Mouse (Mus musculus): ENCODE measurements around the gene Rhof.

Gene Rhof

DNA sequence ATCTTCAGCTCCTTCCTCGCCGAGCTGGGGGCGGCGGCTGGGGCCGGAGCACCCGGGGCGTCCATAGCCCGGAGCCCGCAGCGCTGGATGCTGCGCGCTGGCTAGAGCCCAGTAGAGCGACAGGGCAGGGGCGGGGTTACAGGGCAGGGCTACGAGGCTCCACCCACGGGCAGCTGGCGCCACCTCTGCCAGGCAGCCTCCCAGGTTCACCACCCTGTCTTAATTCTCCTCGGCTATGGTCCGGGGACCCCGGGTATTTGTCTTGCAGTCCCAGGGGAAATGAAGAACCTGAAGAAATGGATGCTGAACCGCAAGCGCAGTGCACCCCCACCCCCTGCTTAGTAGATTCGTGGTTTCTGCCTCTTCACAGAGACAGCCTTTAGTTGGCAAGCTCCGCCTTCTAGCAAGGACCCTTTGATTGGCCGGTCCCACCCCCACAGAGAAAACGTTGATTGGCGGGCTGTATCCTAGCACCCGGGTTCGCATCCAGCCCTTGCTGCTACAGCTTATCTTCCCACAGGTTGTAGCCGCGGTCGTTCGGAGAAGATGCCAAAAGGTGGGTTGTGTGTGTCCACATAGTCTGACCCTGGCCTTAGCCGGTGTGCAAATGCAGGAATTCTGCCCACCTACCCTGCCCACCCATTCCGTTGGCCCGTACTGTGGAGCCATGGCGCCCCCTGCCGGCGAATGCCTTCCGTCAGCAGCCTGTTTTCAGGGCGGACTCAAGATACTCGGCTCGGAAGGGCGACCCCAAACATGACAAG lies at the start of gene Rhof:
Gene Rhof (minus strand): TSS at position 385 of the 764 bp plus-strand sequence.
- peak; percentile 84 for DNase-seq (ENCODE audit: low spot score)

DNA sequence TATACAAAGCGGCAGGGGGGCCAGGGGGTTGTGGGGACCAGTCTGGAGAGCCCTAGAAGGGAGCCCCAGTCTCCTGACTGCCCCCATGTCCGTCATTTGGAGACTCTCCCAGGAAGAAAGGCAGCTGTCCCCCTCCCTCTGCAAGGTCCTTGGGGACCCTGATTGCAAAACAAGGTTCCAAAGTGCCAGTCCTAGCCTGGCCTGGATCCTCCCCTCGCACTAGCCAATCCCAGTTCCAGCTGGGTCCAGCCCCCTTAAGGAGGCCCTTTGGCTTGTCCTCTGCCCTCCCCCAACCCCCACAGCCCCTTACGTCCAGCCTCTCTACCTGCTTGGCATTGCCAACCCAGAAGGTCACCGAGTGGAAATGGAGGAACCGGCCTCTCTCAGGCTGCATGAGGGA lies 49.0 kb upstream of the Rhof start:
- DNase-seq (ENCODE audit: low spot score): no peak

DNA sequence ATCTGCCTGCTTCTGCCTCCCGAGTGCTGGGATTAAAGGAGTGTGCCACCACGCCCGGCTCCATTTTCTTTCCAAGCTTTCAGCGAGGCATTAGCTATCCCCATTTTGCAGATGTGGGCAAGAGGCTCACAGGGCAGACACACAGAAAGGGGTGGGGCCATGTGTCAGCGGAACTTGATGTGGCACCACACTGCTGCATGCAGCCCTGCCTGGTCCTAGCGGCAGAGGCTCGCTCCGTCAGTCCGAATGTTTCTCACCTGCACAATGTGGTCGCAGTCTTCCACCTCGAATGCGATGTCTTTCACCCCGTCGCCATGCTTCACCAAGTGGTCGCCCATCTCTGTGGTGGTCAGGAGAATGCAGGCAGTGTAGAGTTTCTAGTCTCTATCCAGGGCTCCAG lies 47.9 kb upstream of the Rhof start:
- no peak for DNase-seq (ENCODE audit: low spot score)

DNA sequence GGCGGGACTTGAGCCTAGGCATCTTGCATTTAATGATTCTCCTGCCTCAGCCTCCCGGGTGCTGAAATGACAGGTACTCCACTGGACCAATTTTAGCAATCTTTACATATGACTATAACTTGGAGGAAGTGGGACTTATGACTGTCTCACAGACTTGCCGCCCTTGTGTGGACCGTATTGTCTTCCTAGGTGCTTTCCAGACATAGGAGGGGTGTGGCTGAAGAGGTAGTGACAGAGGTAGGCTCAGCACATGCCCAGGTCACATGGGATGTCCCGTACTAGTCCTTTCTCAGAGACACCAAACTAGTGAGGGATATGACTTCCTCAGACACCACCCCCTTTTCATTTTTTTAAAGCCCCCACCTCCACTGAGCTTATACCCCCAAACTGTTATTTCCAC lies 46.3 kb upstream of the Rhof start:
- DNase-seq (ENCODE audit: low spot score): no peak

DNA sequence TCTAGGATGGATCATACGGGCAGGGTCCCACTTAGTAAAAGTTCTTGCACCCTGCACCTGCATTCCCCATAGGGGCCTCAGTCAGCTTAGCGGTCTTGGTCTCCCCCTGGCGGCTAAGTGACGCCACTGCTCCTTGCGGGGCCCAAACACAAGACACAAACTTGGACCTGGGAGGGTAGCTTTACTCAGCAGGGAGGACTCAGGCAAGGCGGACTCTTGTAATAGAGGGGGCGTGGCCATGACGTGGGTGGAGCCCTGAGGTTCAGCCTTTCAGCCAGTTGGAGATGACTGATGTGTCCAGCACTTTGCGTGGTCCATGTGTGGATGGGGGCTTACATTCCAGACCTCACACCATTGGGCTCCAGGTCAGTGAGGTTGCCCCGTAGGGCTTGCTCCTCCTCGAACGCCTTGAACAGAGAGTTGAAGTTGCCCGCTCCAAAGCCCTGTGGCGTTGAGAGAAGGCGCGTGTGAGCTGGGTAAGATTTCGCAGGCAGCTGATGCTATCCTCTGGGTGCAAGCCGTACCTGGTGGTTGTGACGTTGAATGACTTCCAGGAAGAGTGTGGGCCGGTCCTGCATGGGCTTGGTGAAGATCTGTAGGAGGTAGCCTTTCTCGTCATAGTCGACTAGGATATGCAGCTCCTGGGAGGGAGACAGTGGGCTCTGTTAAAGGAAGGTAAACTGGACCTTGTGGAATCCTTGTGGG lies 39.3 kb upstream of the Rhof start:
- peak; percentile 88 for DNase-seq (ENCODE audit: low spot score)

DNA sequence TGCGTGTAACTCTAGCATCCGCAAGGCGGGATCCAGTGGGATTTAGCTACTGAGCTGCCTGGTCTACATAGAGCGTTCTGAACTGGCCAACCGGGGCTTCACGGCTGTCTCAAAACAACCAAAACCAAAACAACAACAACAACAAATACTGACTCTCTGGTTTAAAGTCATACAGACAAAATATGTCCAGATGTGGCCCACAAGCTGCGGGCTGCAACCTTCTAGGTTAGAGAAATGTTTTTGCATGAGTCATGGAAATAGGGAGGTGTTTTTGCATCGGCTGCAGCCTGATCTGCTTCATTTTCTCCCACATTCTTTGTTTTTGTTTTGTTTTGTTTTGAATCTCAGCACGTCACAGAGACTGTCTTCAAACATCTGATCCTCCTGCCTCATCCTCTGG lies 37.9 kb upstream of the Rhof start:
- no peak for DNase-seq (ENCODE audit: low spot score)

DNA sequence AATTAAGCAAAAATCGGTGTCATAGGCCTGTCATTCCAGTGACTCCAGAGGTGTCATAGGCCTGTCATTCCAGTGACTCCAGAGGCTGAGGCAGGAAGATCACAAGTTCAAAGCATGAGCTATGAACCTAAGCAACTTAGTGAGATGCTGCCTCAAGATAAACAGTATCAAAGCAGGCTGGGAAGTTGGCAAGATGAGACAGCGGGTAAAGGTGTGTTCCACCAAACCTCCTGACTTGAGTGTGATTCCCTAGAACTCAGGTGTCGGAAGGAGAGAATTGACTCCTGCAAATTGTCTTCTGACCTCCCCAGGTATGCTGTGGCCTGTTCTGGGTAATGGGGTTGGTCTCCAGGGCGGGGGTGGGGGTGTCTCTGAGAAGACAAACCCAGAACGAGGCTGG lies 36.8 kb upstream of the Rhof start, which contains the start of gene Psmd9:
Gene Psmd9 (plus strand): TSS at position 130 of the 400 bp plus-strand sequence.
- DNase-seq (ENCODE audit: low spot score): no peak

DNA sequence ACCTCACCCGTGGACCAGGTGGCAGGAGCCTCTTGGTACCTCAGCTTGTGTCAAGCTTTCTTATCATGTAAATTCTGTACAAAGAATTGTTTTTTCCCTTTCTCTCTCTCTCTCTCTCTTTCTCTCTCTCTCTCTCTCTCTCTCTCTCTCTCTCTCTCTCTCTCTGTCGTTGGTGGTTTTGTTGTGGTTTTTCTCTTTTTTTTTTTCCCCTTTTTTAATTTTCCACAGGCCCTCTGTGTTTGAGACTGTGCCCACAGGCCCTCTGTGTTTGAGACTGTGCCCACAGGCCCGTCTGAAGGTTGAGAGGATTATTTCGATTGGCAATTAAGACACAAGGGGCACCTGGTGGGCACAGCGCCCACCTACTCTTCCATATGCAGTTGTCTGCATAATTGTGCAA lies 35.1 kb upstream of the Rhof start:
- DNase-seq (ENCODE audit: low spot score): no peak

DNA sequence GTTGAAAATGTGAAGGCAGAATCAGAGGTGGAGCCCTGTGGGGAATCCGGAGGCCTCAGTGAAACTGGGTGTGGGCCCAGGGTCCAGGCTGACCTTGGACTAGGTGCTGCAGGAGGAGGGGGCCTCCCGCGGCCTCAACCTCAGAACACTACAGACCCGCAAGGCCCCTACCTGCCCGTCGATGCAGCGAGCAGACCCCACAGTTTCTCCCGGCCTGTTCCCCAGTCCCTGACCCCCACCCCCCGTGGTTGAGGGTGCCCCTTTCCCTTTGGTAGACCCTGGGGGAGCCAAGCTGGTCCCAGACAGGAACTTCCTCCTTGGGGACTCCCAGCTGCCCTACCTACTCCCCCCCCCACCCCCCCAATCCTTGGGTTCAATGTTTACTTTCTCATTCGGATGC lies 33.9 kb upstream of the Rhof start:
- no peak for DNase-seq (ENCODE audit: low spot score)

DNA sequence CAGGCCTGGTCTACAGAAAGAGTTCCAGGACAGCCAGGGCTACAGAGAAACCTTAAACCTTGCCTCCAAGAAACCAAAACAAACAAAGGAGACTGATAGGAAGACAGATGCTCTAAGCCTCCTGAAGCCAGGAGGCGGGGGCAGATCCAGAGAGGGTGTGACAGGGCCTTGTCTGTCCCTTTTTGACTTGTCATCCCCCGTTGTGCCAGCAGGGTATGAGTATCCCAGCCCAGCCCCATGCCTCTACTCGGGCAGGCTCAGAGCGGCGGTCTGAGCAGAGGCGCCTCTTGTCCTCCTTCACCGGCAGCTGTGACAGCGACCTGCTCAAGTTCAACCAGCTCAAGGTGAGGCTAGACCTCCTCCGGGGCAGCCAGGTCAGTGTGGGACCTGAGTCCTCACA lies 30.4 kb upstream of the Rhof start:
- DNase-seq (ENCODE audit: low spot score): no peak

DNA sequence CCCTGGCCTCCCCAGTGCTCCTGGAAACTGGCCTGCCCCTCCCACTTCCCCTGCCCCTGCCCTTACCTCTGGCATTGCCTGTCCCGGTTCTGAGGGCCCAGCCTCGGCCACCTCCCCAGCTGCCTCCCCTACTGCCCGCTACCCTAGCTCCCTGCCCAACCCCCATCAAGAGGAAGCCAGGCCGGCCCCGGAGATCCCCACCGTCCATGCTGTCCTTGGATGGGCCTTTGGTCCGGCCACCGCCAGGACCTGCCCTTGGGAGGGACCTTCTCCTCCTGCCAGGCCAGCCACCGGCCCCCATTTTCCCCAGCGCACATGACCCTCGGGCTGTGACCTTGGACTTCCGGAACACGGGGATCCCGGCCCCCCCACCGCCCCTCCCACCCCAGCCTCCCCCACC lies 27.8 kb upstream of the Rhof start:
- DNase-seq (ENCODE audit: low spot score): no peak

DNA sequence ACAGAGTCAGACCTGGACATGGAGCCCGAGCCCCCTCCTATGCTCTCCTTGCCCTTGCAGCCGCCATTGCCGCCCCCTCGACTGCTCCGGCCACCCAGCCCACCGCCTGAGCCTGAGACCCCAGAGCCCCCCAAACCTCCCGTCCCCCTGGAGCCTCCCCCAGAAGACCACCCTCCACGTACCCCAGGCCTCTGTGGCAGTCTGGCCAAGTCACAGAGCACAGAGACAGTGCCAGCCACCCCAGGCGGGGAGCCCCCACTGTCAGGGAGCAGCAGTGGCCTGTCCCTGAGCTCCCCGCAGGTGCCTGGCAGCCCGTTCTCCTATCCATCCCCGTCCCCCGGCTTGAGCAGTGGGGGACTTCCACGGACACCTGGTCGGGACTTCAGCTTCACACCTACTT lies 27.4 kb upstream of the Rhof start:
- no peak for DNase-seq (ENCODE audit: low spot score)

DNA sequence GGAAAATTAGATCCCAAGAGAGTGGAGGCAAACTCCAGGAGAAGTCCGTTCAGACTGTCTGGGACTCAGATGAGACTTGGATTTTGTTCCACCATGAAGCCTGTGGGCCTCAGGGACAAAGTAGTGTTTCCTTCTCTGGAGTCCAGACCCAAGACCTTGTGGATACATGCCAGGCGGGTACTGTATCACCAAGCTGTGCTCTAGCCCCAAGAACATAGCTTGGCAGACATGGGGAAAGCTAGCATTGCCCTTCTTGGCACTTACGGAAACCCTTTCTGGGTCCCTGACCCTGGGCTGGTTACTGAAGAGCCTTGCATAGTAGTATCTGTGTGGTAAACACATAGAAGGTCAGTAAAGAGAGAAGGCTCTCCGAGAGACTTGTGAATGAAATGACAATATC lies 27.0 kb upstream of the Rhof start:
- no peak for DNase-seq (ENCODE audit: low spot score)

DNA sequence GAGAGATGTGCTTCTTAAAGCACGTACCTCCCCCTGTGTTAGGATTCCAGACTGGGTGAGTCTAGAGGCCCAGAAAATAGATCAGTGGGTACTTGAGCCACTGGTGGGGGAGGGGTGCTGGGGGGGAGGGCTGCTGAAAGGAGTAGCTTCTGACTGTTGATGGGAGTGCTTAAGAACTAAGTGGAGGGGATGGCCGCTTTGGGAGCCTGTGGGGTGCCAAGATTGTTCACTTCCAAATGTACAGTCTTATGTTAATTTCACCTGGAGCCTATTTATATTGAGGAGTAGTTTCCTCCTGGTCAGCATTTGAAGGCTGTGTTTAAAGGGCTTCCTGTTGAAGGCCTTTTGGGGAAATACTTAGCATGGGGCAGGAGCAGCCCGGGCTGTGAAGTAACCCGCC lies 25.5 kb upstream of the Rhof start:
- no peak for DNase-seq (ENCODE audit: low spot score)

DNA sequence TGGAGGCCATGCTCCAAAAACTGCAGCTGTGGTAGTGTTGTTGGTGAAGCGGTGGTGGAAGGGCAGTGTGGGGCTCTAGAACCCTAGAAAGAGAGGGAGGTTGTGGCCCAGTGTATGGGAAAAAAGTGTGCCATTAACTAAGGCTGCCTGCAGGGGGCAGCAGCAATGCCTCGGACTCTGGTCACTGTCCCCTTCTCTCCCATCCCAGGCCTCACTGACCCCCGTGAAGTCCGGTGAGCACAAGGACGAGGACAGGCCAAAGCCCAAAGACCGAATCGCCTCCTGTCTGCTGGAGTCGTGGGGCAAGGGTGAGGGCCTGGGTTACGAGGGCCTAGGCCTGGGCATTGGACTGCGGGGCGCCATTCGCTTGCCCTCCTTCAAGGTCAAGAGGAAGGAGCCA lies 24.3 kb upstream of the Rhof start:
- DNase-seq (ENCODE audit: low spot score): no peak

DNA sequence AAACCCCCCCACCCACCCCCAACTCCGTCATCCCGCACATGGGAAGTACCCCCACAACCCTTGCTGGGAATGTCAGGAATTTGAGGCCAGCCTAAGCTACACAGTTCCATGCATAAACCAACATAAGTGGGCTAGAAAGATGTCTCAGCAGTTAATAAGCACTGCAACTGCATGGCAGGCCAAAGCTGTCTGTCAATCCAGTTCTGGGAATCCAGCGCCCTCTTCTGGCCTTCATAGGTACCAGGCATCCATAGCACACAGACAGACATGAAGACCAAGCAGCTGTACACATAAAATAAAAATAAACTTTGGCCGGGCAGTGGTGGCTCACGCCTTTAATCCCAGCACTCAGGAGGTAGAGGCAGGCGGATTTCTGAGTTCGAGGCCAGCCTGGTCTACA lies 22.9 kb upstream of the Rhof start:
- peak; percentile 48 for DNase-seq (ENCODE audit: low spot score)

DNA sequence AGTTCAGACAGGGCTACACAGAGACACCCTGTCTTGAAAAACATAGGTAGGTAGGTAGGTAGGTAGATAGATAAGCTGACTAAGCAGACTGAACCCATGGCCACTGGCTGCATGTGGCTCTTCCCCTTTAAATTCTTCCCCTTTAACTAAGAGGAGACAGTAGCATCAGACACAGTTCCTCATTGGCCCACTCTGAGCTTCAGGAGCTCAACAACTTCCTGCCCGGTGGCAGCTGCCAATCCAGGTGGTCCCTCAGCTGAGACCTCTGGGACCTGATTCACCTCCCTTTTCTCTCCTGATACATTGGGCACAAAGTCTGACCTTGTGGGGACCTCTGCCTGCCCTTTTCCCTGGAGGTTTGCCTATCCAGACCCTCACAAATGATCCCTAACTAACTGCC lies 20.4 kb upstream of the Rhof start:
- no peak for DNase-seq (ENCODE audit: low spot score)

DNA sequence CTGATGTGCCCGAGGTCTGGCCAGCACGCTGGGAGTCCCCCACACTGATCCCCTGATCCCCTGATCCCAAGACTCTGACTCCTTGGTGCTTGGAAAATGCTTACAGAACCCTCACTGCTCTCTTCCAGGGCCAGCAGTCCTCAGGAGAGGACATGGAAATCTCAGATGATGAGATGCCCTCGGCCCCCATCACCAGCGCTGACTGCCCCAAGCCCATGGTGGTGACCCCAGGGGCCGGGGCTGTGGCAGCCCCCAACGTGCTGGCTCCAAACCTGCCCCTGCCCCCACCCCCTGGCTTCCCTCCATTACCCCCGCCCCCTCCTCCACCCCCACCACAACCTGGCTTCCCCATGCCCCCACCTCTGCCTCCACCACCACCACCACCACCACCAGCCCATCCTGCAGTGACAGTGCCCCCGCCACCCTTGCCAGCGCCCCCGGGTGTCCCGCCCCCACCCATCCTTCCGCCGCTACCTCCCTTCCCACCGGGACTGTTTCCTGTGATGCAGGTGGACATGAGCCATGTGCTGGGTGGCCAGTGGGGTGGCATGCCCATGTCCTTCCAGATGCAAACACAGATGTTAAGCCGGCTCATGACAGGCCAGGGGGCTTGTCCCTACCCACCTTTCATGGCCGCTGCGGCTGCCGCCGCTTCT lies 19.3 kb upstream of the Rhof start:
- no peak for DNase-seq (ENCODE audit: low spot score)

DNA sequence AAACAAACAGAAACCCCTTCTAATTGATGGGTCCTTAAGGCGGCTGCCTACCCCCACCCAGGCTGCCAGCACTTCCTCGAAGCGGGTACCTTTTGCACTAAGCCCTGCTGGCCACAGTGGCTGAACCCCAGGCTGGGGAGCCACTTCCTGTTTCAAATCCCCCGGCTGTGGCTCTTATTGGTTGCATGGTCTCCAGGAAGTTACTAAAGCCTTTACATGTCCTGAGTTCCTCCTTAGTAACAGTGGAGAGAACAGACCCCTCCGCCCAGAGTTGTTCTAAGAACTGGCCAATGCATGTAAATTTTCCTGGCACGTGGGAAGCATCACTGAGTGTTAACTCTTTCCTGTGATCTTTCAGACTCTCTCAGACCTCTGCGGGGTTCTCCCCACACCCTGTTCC lies 18.6 kb upstream of the Rhof start:
- DNase-seq (ENCODE audit: low spot score): no peak

DNA sequence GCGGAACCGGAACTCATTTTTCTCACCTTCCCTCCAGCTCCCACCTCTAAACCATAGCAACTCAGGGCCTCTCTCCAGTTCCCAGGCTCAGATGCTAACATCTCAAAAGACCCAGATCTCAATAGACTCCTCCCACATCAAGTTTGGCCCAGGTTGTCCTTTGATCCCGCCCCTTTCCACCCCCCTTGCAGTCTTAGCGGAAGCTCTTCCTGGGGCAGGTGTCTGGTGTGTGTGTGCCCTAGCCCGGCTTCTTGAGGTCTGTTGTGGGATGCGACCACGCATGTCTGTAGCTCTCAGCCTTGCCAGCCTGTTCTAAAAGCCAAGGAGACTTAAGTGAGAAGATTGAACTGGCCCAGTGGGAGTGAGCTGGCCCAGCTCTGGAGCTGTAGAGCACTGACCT lies 18.1 kb upstream of the Rhof start:
- no peak for DNase-seq (ENCODE audit: low spot score)

DNA sequence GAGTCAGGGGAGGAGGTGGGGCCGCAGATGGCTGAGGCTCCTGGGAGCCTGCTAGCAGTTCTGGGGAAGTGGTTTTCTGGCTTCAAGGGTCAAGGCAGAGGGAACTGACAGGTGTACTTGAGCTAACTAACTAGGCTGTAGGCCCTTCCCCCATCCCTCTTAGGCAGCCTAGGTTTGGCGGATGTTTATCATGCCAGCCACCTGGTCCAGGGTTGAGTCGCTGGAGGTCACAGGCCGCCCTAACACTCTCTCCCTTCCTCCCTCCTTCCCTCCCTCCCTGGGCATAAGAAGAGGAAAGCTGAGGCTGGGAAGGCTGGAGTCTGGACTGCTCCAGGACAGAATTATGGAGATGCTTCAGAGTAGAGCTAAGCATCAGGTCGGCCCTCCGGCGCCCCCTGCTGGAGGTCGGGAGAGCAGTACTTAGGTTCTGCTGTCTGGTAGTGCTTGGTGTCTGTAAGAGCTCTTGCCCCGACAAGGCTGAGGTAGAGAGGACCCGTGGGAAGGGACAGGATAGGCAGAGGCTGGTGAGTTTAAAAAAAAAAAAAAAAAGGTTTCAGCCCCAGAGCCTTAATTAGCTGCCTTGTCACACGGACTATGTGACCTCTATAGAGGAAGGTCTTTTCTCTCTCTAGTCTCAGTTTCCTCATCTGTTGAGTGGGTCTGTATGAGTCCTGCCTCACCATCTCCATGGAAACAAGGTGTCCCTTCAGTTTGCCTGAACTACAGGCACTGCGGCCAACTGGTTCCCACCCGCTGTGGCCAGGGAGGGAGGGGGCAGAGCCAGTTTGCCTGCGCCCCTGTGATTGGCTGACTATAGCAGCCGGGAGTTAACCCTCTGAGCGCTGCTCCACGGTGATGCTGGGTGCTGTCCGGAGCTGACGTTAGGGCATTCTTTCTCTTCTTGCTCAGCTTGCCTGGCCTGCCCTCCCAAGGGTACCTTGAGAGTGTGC lies 17.2 kb upstream of the Rhof start:
- DNase-seq (ENCODE audit: low spot score): peak; percentile 92

DNA sequence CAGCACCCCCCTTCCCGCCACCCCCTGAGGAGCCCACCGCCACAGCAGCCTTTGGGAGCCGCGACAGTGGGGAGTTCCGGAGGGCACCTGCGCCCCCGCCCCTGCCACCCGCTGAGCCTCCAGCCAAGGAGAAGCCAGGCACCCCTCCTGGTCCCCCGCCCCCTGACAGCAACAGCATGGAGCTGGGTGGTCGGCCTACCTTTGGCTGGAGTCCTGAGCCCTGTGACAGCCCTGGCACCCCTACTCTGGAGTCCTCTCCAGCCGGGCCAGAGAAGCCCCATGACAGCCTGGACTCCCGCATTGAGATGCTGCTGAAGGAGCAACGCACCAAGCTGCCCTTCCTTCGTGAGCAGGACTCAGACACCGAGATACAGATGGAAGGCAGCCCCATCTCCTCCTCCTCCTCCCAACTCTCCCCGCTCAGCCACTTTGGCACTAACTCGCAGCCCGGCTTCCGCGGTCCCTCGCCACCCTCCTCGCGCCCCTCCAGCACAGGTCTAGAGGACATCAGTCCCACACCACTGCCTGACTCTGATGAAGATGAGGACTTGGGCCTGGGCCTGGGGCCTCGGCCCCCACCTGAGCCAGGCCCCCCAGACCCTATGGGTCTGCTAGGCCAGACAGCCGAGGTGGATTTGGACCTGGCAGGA lies 15.7 kb upstream of the Rhof start:
- DNase-seq (ENCODE audit: low spot score): no peak
